Mouse (Mus musculus): ENCODE measurements at regions not wholly inside any gene's neighbourhood (a gene's known extent, or its start where the extent isn't known, plus 50 kb on each side); places are given as distances from the start of the nearest gene placed in this dataset.

- TF ChIP-seq CTCF (IDR thresholded peaks at IDR 0.05; ENCODE audit: control insufficient read depth, insufficient read depth, insufficient read length) (no peak), MYOG (IDR thresholded peaks at IDR 0.05; ENCODE audit: control insufficient read depth, extremely low read depth, insufficient read length) (no peak), CEBPB (IDR thresholded peaks at IDR 0.05; ENCODE audit: low read depth) (no peak), MYOD1 (IDR thresholded peaks at IDR 0.05; ENCODE audit: control insufficient read depth, insufficient read length, low read depth) (no peak), MAX (IDR thresholded peaks at IDR 0.05) (no peak)
Measured at GRCm38 (mm10) chr2:33989555-33990370, 102.0 kb upstream of the Mvb12b start.

Measured in C2C12 (cell line).